Mouse (Mus musculus): ENCODE measurements around the gene B4galnt2.

B4galnt2 gene

GRCm38 (mm10) chr11:95825625-95826024 lies 89.1 kb downstream of the B4galnt2 start:
- DNase-seq = no peak

DNA sequence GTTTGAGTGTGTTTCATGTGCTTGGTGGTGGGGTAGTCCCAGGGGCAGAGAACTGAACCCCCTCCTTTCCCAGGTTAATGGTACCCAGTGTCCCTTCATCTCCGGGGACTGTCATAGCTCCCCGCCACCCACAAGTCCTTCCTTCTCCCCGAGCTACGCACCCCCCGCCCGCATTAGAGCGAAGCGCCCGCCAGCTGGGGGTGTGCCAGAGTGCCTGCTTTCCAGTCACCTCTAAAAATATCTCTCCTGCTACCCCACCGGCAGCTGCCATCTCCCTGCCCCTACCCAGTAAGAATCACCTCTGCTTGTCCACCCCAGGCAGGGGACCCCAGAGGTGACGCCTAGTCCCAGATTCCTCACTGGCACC lies 89.8 kb downstream of the B4galnt2 start:
- peak; percentile 43 to 69 for DNase-seq

DNA sequence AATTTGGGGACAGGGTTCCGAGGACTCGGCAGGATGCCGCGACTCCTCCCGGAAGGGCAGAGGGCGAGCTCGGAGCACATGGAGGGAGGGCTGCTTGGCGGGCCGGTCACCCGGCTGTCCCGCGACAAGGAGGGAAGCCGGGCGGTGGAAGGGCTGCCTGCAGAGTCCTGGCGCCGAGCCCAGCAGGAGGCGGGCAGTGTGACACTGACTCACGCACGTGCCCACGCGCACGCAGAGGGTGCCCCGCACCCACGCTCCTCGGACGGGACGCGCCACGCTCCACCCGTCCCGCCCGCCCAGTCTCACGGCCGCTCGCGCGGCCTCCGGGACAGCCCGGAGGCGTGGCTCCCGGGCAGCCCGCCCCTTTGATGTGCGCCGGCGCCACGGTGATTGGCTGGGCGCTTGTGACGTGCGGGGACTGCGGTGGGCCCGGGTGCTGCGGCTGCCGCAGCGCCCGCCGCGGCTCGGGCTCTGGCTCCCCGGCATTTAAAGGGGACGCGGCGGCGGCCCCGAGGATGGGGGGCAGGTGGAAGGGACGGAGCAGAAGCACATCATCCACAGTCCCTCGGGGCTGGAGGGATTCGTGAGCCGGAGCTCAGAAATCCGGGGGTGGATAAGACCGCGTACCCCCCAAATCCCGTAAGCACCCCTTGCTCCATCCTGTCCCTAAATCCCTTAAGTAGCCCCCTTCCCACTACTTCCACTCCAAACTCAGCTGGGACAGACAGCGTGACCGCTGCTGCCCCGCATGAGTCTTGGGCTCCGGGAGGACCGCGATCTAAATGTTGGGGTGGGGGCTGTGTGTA lies 90.4 kb downstream of the B4galnt2 start, which contains the start of gene Phospho1:
TSS of gene Phospho1 (plus strand) at position 429 of the 806 bp plus-strand sequence.
- peak; percentile 89 to 92 for DNase-seq

DNA sequence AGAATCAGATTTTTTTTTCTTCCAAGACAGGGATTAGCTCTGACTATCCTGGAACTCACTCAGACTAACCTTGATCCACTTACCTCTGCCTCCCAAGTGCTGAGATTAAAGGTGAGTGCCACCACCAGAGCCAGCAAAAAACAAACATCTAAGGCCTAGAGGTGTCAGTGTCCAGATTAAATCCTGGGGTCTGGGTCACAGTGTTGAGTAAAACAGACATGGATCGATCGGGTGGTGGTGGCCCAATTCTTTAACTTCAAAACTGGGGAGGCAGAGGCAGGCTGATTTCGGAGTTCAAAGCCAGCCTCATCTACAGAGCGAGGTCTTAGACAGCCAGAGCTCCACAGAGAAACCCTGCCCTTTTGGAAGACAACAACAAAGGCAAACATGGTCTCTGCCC lies 92.3 kb downstream of the B4galnt2 start:
- no peak for DNase-seq

- no peak for DNase-seq
Observed at GRCm38 (mm10) chr11:95821511-95821910, 93.2 kb downstream of the B4galnt2 start.

DNA sequence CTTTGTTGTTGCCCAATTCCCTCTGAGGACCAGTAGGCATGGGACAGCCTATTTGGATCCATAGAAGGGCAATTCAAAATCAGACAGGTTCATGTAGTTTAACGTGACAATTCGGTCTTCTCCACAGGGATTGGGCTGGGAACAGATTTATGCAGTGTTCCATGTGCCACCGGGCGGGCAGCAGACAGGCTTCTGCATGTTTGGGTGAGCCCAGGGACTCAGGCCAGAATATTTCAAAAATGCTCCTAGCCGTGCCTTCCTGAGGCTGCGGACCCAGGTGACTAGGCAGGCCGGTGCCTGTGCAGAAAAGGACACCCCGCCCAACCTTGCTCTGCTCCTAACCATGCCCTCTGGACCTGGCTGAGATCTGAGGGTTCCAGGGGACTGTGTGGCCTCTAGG lies 95.6 kb downstream of the B4galnt2 start:
- no peak for DNase-seq
